Mouse (Mus musculus) heart, adult 2 months (tissue): ENCODE results near the gene Dnaaf3.
"Not testable (repeated sequence)": the region's sequence is repeated elsewhere in the genome, so short reads cannot be mapped to it uniquely, and the experiment has no call there.

ENCODE experiments used
- CTCF ChIP-seq: fragments of 200-600 bp; IDR thresholded peaks from 2 replicates; pipeline ENCODE4 v1.8.1; 2022; ENCODE audit warnings: antibody characterized with exemption, mild to moderate bottlenecking, moderate library complexity
- EP300 ChIP-seq: fragments of 200-500 bp; IDR thresholded peaks from 2 replicates; pipeline ENCODE4 v1.6.1; 2011; ENCODE audit warnings: low read depth, low read length, control low read depth; ENCODE audit not compliant: insufficient read depth
- POLR2A ChIP-seq: fragments of 200-500 bp; IDR thresholded peaks from 2 replicates; pipeline ENCODE4 v1.6.1; 2011; ENCODE audit warnings: mild to moderate bottlenecking, low read depth, low read length, control low read depth; ENCODE audit not compliant: insufficient read depth

DNA sequence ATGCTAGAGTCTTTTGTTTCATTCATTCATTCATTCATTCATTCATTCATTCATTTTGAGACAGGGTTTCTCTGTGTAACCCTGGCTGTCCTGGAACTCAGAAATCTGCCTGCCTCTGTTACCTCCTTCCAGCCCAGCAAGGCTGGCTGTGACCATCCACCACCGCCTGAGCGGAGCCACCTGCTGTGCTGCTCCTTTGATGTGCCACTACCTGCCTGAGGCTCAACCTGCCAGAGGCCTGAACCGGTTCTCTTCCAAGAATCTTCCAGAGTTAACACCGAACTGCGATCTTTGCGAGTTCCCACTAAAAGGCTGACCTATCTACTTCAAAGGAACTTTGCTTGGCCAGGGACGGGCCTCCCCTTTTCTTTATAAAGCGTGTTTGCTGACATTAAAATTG lies 2.1 kb downstream of the Dnaaf3 start:
- TF ChIP-seq CTCF, POLR2A, EP300: not testable (repeated sequence)
